Mouse (Mus musculus) midbrain, postnatal 0 days (tissue): ENCODE results near the gene Zfp39. TPM values are rescaled to one million over a fixed set of nuclear protein-coding genes. Genes with fewer than 3 reads are reported as not detected.

Source experiments
- ATAC-seq: fragments of 200-750 bp; cut with Nextera tagmentation; 2 replicates; pipeline ENCODE4 v1.8.0; 2017; ENCODE audit warnings: moderate number of reproducible peaks, mild to moderate bottlenecking, moderate TSS enrichment, moderate library complexity; ENCODE audit not compliant: low FRiP score
- DNase-seq: peaks from one replicate; pipeline ENCODE4 v3.0.0-alpha.2; 2015; ENCODE audit warnings: low spot score
- H3K27ac ChIP-seq: fragments of 300-500 bp; sonication (generic); 2 replicates; pipeline ENCODE4 v1.5.1; 2014; ENCODE audit warnings: low read depth, mild to moderate bottlenecking, low read length, mixed read lengths
- H3K27me3 ChIP-seq: fragments of 300-500 bp; sonication (generic); 2 replicates; pipeline ENCODE4 v1.6.1; 2014; ENCODE audit warnings: low read length, control low read depth, mixed read lengths; ENCODE audit not compliant: insufficient read depth
- H3K36me3 ChIP-seq: fragments of 300-500 bp; sonication (generic); 2 replicates; pipeline ENCODE4 v1.6.1; 2014; ENCODE audit warnings: low read length, control low read depth, mixed read lengths; ENCODE audit not compliant: insufficient read depth
- H3K4me1 ChIP-seq: fragments of 300-500 bp; sonication (generic); 2 replicates; pipeline ENCODE4 v1.6.1; 2014; ENCODE audit warnings: mild to moderate bottlenecking, control low read depth, antibody characterized with exemption, low read length, mixed read lengths; ENCODE audit not compliant: insufficient read depth
- H3K4me2 ChIP-seq: fragments of 300-500 bp; sonication (generic); 2 replicates; pipeline ENCODE4 v1.6.1; 2014; ENCODE audit warnings: low read depth, mild to moderate bottlenecking, low read length, mixed read lengths; ENCODE audit not compliant: poor library complexity, severe bottlenecking
- H3K4me3 ChIP-seq: fragments of 300-500 bp; sonication (generic); 2 replicates; pipeline ENCODE4 v1.5.1; 2014; ENCODE audit warnings: low read depth, mild to moderate bottlenecking, low read length, moderate library complexity
- H3K9ac ChIP-seq: fragments of 300-500 bp; sonication (generic); replicated peaks from 2 replicates; pipeline ENCODE4 v1.6.1; 2014; ENCODE audit warnings: mild to moderate bottlenecking, low read length, moderate library complexity, mixed read lengths; ENCODE audit not compliant: poor library complexity, severe bottlenecking
- H3K9me3 ChIP-seq: fragments of 300-500 bp; sonication (generic); 2 replicates; pipeline ENCODE4 v1.6.1; 2016; ENCODE audit warnings: low read length, control low read depth
- CTCF ChIP-seq: IDR thresholded peaks from 2 replicates; pipeline ENCODE4 v1.5.1; 2016; ENCODE audit warnings: antibody characterized with exemption, mild to moderate bottlenecking
- WGBS: fragments of 180-500 bp; shearing (Covaris S2); extraction: QIAGEN DNeasy Blood & Tissue Kit; methylation state at CpG from one replicate; pipeline ENCODE4 v1.1.7; 2014; 5-methylcytosine and 5-hydroxymethylcytosine counted together
- polyA plus RNA-seq: library from polyadenylated mRNA; unstranded; fragments of >200 nt; fragmentation: Nextera tagmentation; extraction: Ambion mirVana; gene quantifications from 2 replicates; pipeline ENCODE4 v1.2.1, GENCODE M21; 2015
- total RNA-seq: library from RNA; depleted of rRNA; stranded (reverse); fragments of >200 nt; gene quantifications from 2 replicates; pipeline ENCODE4 v1.2.3, GENCODE M21; 2014

Gene Zfp39
- total and polyA plus RNA-seq, 2 experiments from 2014 or later, result 7.5 to 9.5 TPM

DNA sequence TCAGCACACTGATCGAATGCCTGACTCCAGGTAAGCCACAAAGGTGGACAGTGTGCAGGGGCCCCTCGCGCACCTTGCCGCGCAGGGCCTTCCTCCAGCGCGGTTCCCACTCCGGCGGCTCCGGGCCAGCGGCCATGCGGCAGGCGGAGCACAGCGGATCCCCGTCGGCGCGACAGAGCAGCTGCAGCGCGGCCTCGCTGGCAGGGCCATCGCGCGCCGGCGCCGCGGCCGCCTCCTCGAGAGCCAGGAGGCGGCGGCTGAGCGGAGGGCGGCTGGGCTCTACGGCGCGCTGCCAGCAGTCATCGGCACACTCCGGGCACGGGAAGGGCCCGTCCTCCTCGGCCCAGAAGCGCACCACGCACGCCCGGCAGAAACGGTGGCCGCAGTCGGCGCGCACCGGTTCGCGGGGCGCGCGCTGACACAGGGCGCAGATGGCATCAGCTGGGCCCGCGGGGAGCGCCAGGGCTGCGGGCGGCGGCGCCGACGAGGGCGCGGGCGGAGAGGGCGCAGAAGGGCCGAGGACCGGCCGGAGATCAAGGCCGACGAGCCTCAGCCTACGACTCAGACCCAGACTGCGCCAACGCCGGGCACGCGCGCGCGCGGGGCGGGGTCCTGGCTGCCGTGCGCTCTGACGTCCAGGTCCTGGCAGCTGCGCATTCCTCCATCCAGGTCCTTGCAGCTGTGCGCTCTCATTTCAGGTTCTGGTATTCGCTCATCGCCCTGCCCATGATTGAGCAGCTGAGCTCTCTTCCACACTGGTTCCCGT is 34.5 kb upstream of the Zfp39 start, which contains the start of gene Rnf187:
TSS of gene Rnf187 (minus strand) at position 595 of the 766 bp plus-strand sequence.
- peak within 1 kb of the TSS; percentile 98 for H3K4me3 ChIP-seq
- H3K36me3 ChIP-seq, result peaks cover 26% of the 10 kb centered on the region
- peak within 1 kb of the TSS; percentile 97 for H3K9ac ChIP-seq
- peaks cover 10% of the 10 kb centered on the region for H3K4me1 ChIP-seq
- DNase-seq (peak; percentile 97), ATAC-seq (peak; percentile 97)
- WGBS, result under 1% methylated on average over 59 of the region's 95 CpGs
- H3K27me3 ChIP-seq, result no peaks in the 10 kb centered on the region
- peak within 1 kb of the TSS; percentile 85 for H3K4me2 ChIP-seq
- peak within 1 kb of the TSS; percentile 93 for H3K27ac ChIP-seq
- no peaks in the 10 kb centered on the region for H3K9me3 ChIP-seq
- TF ChIP-seq CTCF, result no peak

DNA sequence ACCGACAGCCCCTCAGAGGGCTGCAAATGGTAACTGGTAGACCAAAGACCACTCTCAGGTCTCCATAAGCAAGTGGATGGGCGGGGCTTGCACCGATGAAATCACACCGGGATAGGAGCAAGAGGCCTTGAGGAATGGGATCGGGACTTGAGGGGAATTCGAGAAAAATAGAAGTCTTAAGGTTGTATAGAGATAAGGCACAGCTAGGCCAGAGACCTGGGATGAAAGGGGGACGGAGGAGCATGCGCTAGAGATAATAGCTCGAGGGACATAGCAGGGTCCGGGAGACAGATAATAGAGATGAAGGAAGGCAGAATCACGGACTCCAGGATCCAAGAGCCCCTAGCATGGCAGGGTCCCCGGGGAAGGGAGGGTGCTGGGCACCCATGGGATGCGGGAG is 33.9 kb upstream of the Zfp39 start:
- Histone ChIP-seq H3K4me3 (peak overlapping the region; percentile 98), H3K36me3 (peaks cover 31% of the 10 kb centered on the region), H3K27me3 (no peaks in the 10 kb centered on the region), H3K27ac (peak overlapping the region; percentile 93), H3K4me2 (peak overlapping the region; percentile 85), H3K9me3 (no peaks in the 10 kb centered on the region), H3K9ac (peak overlapping the region; percentile 97), H3K4me1 (peaks cover 10% of the 10 kb centered on the region)
- DNase-seq (peak; percentile 35), ATAC-seq (peak; percentile 2; the same call in 1 of the 2 replicates)
- under 1% methylated on average over 13 of the region's 13 CpGs for WGBS
- no peak for TF ChIP-seq CTCF

DNA sequence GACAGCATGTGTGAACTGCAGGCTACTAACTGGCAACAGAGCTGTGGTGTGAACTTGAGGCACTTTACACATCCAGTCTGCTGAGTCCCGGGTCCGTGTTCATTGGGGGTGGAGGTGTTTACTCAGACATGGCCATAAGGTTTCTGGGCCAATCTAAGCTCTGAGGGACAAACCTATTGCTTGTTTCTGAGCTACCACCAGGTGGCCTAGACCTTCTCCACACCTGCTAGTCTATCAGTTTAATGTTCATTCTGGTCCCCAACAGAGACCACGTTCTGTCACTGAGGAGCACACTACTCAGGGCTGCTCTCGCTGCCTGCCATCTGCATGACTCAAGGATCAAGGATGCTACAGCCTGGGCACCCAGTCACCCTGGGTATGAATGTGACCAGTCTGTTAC is 27.6 kb upstream of the Zfp39 start:
- peak; percentile 64 for TF ChIP-seq CTCF
- WGBS, result 85% methylated on average over 4 of the region's 4 CpGs
- H3K4me1 ChIP-seq, result no peaks in the 10 kb centered on the region
- H3K9me3 ChIP-seq, result no peaks in the 10 kb centered on the region
- H3K27ac ChIP-seq, result no peak overlapping the region
- peak; percentile 21; the same call in 1 of the 2 replicates for ATAC-seq
- H3K27me3 ChIP-seq, result no peaks in the 10 kb centered on the region
- peaks cover 42% of the 10 kb centered on the region for H3K36me3 ChIP-seq
- peak; percentile 50 for DNase-seq
- H3K4me3 ChIP-seq, result no peak overlapping the region
- no peak overlapping the region for H3K9ac ChIP-seq
- no peak overlapping the region for H3K4me2 ChIP-seq

DNA sequence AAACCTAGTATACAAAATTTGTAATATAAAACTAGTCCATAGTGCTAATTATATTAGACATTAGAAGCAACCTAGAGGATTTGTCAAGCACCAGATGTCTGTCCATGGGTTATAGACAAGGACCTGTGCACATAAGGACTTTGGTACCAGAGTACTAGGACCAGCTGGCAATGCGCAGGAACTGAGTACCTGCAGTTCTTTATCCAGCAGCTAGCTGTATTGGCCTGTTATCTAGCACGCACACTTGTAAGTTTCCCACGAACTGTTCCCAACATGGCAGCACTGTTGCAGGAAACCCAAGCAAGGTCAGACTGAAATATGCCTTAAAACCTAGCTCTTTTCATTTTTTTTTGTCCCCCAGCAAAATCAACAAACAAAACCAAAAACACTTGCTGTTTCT is 26.2 kb upstream of the Zfp39 start:
- 92% methylated on average over 3 of the region's 3 CpGs for WGBS
- Histone ChIP-seq H3K9ac (no peak overlapping the region), H3K4me3 (no peak overlapping the region), H3K27ac (no peak overlapping the region), H3K9me3 (no peaks in the 10 kb centered on the region), H3K4me2 (no peak overlapping the region), H3K4me1 (no peaks in the 10 kb centered on the region), H3K27me3 (no peaks in the 10 kb centered on the region), H3K36me3 (peaks cover 31% of the 10 kb centered on the region)
- DNase-seq (no peak), ATAC-seq (no peak)
- TF ChIP-seq CTCF, result no peak

DNA sequence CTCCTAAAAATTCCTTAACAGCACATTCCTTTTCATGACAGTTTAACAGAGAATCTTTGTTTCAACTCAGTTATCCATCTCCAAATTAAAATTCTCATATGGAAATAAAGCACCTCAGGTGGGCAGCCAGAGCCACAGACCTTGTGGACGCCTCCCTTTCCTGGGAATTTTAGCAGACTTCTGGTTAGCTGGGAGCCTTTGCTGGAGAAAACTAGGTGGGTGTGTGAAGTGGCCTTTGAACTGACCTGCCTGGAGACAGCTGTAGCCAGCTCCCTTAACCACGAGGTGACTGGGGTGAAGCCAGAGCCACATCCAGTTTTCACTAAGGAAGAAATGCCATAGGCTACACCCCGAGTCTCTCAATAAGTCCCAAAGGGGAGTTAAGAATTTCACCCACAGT is 25.6 kb upstream of the Zfp39 start:
- Histone ChIP-seq H3K36me3 (peaks cover 31% of the 10 kb centered on the region), H3K9me3 (no peaks in the 10 kb centered on the region), H3K4me3 (no peak overlapping the region), H3K9ac (no peak overlapping the region), H3K4me1 (no peaks in the 10 kb centered on the region), H3K27me3 (no peaks in the 10 kb centered on the region), H3K27ac (no peak overlapping the region), H3K4me2 (no peak overlapping the region)
- WGBS, result 61% methylated on average over 3 of the region's 3 CpGs
- ATAC-seq (no peak), DNase-seq (no peak)
- no peak for TF ChIP-seq CTCF

DNA sequence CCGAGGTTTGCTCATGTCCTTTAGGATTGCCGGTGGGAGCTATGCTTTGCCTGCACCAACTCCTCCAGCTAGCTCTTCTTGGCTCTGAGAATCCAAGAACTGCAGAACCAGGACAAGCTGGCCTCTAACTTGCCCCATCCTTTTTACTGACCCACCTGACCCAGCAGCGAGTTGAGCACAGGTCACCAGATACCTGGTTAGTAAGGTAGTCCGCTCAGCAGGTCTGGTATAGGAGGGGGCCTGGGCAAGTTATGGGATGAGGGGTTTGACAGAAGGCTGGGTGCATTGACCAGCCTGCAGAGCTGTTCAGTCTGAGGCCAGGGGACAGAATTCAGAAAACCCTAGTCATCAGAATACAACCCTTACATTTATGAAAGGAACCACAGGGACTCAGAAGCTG is 25.0 kb upstream of the Zfp39 start:
- no peak overlapping the region for H3K4me2 ChIP-seq
- no peak overlapping the region for H3K27ac ChIP-seq
- DNase-seq (no peak), ATAC-seq (no peak)
- no peak for TF ChIP-seq CTCF
- H3K9ac ChIP-seq, result no peak overlapping the region
- H3K4me3 ChIP-seq, result no peak overlapping the region
- no peaks in the 10 kb centered on the region for H3K4me1 ChIP-seq
- peaks cover 26% of the 10 kb centered on the region for H3K36me3 ChIP-seq
- H3K27me3 ChIP-seq, result no peaks in the 10 kb centered on the region
- 77% methylated on average over 4 of the region's 4 CpGs for WGBS
- H3K9me3 ChIP-seq, result no peaks in the 10 kb centered on the region
